Mouse (Mus musculus) myocyte (in vitro differentiated cells): ENCODE results near the gene Dynlt1b.
"Not testable (repeated sequence)": the region's sequence is repeated elsewhere in the genome, so short reads cannot be mapped to it uniquely, and the experiment has no call there.

Experiments
- CEBPB ChIP-seq: IDR thresholded peaks from 2 replicates; pipeline ENCODE4 v1.6.1; 2011; ENCODE audit warnings: mild to moderate bottlenecking, moderate library complexity; ENCODE audit not compliant: poor library complexity, insufficient read depth, severe bottlenecking
- POLR2A ChIP-seq: IDR thresholded peaks from one replicate; pipeline ENCODE4 v1.6.1; 2011; ENCODE audit warnings: low read depth, mild to moderate bottlenecking, control low read depth, moderate library complexity; ENCODE audit not compliant: insufficient read length
- POLR2AphosphoS2 ChIP-seq: IDR thresholded peaks from one replicate; pipeline ENCODE4 v1.6.1; 2011; ENCODE audit warnings: low read depth, control low read depth; ENCODE audit not compliant: insufficient read length

DNA sequence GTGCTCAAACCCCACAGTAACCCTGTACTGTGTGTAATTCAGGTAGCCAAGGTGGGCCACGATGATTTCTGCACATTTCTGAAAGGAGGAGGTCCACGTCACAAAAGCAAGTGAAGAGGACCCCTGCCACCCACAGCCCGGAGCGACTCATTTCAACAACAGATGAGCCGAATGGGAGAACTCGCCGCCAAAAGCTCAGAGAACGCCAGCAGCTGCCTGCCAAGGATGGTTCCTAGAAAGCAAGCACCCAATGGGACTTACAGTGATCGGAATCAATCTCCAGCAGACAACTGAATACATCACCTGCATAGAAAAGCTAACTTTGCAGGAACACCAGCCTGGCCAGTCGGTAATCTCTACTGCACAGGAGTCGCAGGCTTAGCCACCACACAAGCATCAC lies 22.8 kb downstream of the Dynlt1b start:
- not testable (repeated sequence) for TF ChIP-seq POLR2A, CEBPB, POLR2AphosphoS2
